Mouse (Mus musculus): Measurements from ENCODE around the gene Clec2g.
"Not testable (repeated sequence)": the region's sequence is repeated elsewhere in the genome, so short reads cannot be mapped to it uniquely, and the experiment has no call there.

Gene Clec2g

GRCm38 (mm10) chr6:128971394-128972039 is 37.3 kb downstream of the Clec2g start:
- no peak for DNase-seq (ENCODE audit: low spot score in 2 of 2)

GRCm38 (mm10) chr6:128972156-128972555 is 38.0 kb downstream of the Clec2g start:
- no peak for DNase-seq (ENCODE audit: low spot score in 2 of 2)

DNA sequence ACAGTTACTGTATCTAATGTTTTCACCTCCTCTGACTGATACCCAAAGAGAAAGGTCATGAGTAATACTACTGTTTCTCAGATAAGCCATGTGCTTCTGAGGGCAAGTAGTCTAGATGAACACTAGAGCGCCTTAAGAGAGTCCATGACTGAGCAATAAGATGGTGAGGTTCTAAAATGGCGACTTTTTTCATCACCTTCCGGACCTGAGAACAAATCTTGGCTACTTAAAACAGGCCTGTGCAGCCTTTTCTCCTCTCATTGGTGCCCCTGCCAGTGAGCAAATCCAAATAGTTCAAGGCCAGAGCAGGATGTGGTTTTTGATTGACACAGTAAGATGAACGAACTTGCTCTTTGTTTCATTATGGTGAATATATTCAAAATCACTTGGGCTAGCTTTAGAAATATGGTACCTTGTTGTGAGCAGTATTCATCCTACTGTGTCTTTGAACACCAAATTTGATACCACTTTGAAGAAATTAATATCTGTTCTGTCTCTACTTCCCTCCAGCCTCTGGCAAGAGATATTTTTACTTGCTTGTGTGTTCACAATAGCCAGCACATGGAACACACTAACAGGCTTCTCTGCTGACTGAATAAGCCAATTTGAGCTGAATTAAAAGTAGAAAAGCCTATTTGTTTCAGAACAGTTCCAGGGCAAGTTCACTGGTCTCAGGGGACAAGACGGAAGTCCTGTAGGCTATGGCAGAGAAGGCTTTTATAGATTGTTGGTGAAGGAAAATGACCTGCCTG is 38.7 kb downstream of the Clec2g start:
- no peak for DNase-seq (ENCODE audit: low spot score in 2 of 2)

GRCm38 (mm10) chr6:128973439-128973697 is 39.2 kb downstream of the Clec2g start:
- DNase-seq (ENCODE audit: low spot score in 2 of 2), result no peak

DNA sequence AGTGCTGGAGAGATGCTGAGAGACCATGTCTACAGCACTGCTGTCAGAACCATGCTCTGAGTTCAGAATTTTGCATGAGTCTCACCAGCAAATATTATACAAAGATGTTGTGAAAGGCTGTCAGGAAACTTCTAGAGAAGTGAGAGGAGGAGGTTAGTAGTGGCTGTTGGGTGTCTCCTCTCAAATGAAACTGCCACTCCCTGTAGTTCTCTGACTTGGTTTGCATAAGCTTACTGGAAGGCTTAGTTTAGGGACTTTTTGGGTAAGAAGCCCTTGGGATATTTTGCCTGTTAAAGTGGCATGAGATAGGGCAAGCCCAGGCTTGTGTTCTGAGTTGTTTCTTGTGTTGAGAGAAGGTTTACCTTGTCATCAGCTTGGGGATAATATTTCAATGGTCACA is 40.7 kb downstream of the Clec2g start:
- DNase-seq (ENCODE audit: low spot score in 2 of 2), result not testable (repeated sequence)

- DNase-seq (ENCODE audit: low spot score in 2 of 2), result no peak
Measured at GRCm38 (mm10) chr6:128976194-128976593, 42.0 kb downstream of the Clec2g start.

- not testable (repeated sequence) for DNase-seq (ENCODE audit: low spot score in 2 of 2)
Measured at GRCm38 (mm10) chr6:128981951-128982541, 47.9 kb downstream of the Clec2g start.

DNA sequence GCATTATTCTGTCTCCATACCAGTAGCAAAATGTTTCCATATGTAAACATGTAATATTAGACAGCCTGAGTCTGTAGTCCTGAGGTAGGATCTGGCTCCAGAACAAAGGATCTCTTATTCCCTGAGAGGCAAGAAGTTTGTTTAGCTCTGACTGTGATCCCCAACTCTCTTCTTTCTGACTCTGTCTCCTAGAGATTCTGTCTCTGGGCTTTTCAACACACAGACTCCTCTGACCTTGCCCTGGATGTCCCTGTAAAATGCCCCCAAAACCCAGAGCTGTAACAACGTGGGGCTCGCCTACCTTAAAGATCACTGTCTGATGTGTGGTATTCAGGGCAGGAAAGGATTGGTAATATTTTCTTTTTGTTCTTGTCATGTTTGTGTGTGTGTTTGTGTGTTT is 58.2 kb downstream of the Clec2g start:
- DNase-seq (ENCODE audit: low spot score in 2 of 2), result no peak

GRCm38 (mm10) chr6:128992753-128993152 is 58.6 kb downstream of the Clec2g start:
- no peak for DNase-seq (ENCODE audit: low spot score in 2 of 2)

DNA sequence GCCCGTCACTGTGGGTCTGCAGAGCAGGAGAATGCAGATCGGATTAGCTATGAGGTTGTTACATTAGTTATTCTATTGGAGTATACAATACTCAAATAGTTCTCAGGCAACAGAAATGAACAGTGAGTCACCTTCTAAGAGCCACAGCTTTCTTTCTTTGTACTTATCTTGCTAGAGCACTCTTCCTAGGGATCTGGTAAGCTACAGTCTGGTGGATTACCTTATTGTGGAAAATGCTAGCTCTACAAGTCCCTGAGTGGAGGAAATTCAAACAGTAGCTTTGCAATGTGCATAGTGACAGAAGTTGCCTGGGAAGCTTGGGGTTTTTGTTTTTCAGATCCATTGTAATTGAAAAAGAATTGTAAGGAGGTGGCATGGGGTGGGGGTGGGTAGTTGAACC is 59.0 kb downstream of the Clec2g start:
- DNase-seq (ENCODE audit: low spot score in 2 of 2), result no peak

GRCm38 (mm10) chr6:128994336-128994735 is 60.2 kb downstream of the Clec2g start:
- no peak for DNase-seq (ENCODE audit: low spot score in 2 of 2)

DNA sequence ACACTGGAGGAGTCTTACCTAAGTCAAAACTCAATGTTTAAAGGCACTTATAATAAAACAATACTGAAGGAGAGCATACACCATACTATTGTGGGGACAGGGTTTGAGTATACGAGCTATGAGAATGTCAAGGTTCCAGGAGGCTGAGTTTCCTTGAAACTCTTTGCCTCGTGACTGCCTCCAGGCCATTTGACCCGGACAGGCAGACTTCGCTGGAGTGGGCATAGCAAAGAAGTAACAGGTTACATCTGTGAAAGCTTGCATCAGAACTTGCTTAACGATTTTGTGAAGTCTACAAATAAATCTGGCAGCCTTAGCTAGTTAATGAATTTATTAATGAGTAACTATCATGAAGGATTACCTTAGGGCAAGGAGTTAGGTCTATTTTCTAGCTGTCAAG is 60.6 kb downstream of the Clec2g start:
- DNase-seq (ENCODE audit: low spot score in 2 of 2), result no peak

DNA sequence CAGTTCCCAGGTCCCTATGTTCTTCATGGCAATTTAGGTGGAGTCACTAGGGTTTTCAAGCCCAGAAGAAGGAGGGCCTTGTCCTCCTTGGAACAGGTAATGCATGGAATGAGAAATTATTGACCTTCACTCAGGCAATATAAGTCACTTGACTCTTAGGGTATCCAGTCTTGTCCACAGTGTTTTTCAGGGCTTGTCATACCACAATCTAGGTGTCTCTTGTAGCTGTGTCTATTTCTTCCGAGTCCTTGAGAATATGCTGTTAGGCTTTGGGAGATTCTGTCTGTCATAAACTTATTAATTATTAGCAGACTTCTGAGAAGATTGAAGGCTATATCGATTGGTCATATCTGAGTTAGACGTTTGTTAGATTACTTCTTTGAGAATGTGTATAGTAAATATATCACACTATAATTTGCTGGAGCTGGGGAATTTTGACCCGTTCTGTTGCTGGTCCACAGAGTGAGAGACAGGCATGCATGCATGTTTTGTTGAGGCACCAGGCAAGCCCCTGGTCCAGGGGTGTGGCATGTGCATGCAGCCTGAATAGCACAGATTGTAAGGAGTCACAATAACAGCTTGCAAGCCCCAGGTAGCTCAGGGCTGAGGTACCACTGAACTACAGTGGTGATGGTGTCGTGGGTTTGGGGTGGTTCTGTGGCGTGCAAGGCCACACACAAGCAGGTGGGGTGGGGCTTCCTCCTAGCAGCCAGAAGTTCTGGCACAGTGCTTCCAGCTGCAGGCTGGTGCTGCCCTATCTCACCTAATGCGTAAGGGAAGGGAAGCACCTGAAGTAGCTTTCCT is 61.3 kb downstream of the Clec2g start:
- DNase-seq (ENCODE audit: low spot score in 2 of 2), result no peak

DNA sequence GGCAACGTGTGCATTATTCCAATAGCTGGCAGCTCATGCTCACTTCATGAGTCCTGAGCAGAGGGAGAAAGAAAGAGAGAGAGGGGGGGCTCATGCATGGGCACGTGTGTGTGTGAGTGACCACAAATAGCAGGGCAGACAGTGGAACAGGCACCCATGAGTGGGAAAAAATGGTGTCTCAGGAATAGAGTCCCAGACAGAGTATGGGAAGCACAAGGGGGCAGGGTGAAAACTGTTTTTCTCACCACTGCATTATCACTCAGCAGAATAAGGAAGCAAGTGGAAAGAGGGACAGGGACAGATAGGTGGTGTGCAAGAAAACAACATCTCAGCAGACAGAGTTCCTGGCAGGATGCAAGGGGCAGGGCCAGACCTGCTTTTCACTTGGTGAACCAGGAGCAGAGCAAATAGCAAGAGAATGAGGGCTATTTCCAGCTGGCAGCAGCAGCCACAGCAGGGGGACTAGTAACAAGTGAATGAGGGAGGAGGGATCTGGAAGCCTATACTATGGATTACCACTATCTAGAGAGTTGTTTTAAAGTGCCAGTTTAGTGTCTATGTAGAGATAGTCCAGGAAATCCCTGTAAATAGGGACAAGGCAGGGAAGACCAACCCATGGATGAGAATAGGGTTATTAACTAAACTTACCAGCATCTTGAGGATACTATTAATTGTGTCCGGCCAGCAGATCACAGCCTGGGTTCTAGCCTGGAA is 62.0 kb downstream of the Clec2g start:
- DNase-seq (ENCODE audit: low spot score in 2 of 2), result no peak

DNA sequence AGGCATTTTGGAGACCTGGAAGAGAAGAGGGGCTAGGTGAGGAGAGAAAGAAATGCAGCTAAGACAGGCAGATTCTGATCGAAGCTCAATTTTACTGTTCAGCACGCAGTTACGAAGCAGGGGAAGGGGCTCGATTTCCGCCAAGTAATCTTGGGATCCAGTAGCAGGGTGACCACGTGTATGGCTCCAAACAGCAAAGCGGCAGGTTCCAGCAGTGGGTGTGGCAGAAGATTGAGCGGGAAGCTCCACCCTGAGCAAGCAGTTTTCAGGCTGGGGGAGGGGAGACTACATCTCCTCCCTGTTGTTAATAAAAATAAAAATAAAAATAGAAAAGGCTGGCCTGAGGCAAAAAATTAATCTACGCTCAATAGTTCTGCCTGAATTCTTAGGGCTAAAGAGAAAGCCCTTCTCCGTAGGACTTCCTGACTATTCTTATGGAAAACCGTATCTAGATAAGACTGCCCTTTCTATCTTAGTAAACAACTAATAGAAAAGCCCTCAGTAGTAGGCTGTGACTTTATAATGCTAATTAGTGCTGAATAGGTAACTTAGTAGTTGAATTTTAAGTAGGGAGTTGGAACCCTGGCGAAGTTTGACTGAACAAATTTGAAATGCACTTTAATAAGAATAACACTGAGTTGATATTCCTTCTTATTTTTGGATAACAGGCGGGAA is 62.7 kb downstream of the Clec2g start:
- DNase-seq (ENCODE audit: low spot score in 2 of 2), result no peak

DNA sequence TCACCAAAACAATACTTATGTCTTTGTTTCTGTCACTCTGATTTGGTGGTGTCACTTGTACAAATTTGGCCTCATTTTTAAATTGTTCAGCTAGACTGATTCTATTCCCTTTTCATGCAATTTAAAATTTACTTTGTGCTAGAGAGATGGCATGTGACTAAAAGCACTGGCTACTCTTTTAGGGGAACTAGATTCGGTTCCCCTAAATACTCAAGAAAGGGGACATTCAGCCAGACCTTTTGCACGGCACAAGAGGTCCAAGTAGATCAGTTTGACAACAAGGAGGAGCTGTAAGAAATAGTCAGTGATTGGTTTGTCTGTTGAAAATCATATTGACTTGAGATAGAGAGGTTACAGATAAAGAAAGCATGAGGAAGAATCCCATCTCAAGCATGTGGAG is 67.2 kb downstream of the Clec2g start:
- DNase-seq (ENCODE audit: low spot score in 2 of 2), result no peak

GRCm38 (mm10) chr6:129008552-129008951 is 74.4 kb downstream of the Clec2g start:
- DNase-seq (ENCODE audit: low spot score in 2 of 2), result no peak

DNA sequence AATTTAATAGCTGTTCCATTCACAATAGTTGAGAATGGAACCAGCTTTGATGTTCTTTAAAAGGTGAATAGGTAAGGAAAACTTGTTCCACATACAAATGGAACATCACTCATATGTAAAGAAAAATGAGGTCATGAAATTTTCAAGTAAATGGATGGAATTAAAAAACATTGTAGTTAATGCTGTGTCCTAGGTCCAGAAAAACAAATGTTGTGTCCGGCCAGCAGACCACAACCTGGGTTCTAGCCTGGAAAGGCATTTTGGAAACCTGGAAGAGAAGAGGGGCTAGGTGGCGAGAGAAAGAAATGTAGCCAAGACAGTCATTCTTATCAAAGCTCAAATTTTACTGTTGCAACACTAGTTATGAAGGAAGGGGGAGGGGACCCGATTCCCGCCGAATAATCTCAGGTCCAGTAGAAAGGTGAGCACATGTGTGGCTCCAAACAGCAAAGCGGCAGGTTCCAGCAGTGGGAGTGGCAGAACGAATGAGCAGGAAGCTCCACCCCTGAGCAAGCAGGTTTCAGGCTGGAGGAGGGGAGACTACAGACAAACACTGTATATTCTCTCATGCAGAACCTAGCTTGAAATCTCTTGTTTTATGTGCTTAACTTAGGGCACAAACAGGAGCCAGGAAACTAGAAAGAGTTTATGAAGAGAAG is 75.8 kb downstream of the Clec2g start:
- peak in 1 of 2 experiments; percentile 27 for DNase-seq (ENCODE audit: low spot score in 2 of 2)

DNA sequence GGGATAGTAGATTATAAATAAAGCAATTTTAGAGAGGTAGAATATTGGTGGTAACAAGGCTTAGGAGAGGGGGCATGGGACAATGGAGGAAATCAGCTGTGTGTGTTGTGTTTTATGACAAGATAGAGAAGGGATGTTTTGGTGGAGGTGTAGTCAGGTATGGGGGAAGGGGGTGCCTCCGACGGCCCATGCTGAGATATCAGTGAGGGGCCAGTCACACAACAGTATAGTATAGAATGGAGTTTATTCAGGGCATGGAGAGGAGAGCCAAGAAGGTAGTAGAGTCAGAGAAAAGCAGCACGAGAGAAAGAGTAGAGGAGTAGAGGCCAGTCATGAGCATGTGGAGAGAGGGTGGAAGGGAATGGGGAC is 76.3 kb downstream of the Clec2g start:
- DNase-seq (ENCODE audit: low spot score in 2 of 2), result no peak

DNA sequence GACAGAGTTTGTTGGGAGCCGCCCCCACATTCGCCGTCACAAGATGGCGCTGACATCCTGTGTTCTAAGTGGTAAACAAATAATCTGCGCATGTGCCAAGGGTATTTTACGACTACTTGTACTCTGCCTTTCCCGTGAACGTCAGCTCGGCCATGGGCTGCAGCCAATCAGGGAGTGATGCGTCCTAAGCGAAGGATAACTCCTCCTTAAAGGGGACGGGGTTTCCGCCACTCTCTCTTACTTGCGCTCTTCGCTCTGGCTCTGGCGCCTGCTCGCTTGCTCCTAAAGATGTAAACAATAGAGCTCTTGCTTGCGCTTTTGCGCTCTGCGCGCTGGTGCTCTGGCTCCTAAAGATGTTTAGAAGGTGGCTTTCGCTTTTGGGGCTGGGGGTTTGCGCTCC is 77.8 kb downstream of the Clec2g start:
- not testable (repeated sequence) for DNase-seq (ENCODE audit: low spot score in 2 of 2)

DNA sequence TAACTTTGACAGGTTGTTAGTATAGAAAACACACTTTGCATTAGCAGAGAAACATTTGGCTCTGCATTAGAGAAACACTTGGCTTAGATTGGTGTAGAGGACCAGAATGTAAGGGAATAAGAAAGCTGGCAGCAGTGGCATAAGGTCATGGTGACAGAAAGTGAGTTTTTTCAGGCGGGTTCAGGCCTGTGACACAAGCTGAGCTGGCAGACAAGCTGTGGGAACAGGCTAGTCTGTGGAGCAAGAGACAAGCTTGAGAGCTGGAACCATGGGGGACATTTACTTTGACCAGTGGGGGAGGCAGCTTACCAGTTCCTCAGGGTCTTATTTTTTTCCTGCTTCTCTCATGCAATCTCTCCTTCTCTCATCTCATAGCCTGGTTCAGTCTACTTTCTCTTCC is 78.8 kb downstream of the Clec2g start:
- DNase-seq (ENCODE audit: low spot score in 2 of 2), result no peak
